Mouse (Mus musculus) midbrain, postnatal 0 days (tissue): Measurements from ENCODE around the gene B3galnt2. TPM values are rescaled to one million over a fixed set of nuclear protein-coding genes. Genes with fewer than 3 reads are reported as not detected.

Experiments
- ATAC-seq: fragments of 200-750 bp; cut with Nextera tagmentation; 2 replicates; pipeline ENCODE4 v1.8.0; 2017; ENCODE audit warnings: moderate number of reproducible peaks, mild to moderate bottlenecking, moderate TSS enrichment, moderate library complexity; ENCODE audit not compliant: low FRiP score
- DNase-seq: peaks from one replicate; pipeline ENCODE4 v3.0.0-alpha.2; 2015; ENCODE audit warnings: low spot score
- H3K27ac ChIP-seq: fragments of 300-500 bp; sonication (generic); 2 replicates; pipeline ENCODE4 v1.5.1; 2014; ENCODE audit warnings: low read depth, mild to moderate bottlenecking, low read length, mixed read lengths
- H3K27me3 ChIP-seq: fragments of 300-500 bp; sonication (generic); 2 replicates; pipeline ENCODE4 v1.6.1; 2014; ENCODE audit warnings: low read length, control low read depth, mixed read lengths; ENCODE audit not compliant: insufficient read depth
- H3K36me3 ChIP-seq: fragments of 300-500 bp; sonication (generic); 2 replicates; pipeline ENCODE4 v1.6.1; 2014; ENCODE audit warnings: low read length, control low read depth, mixed read lengths; ENCODE audit not compliant: insufficient read depth
- H3K4me1 ChIP-seq: fragments of 300-500 bp; sonication (generic); 2 replicates; pipeline ENCODE4 v1.6.1; 2014; ENCODE audit warnings: mild to moderate bottlenecking, control low read depth, antibody characterized with exemption, low read length, mixed read lengths; ENCODE audit not compliant: insufficient read depth
- H3K4me2 ChIP-seq: fragments of 300-500 bp; sonication (generic); 2 replicates; pipeline ENCODE4 v1.6.1; 2014; ENCODE audit warnings: low read depth, mild to moderate bottlenecking, low read length, mixed read lengths; ENCODE audit not compliant: poor library complexity, severe bottlenecking
- H3K4me3 ChIP-seq: fragments of 300-500 bp; sonication (generic); 2 replicates; pipeline ENCODE4 v1.5.1; 2014; ENCODE audit warnings: low read depth, mild to moderate bottlenecking, low read length, moderate library complexity
- H3K9ac ChIP-seq: fragments of 300-500 bp; sonication (generic); replicated peaks from 2 replicates; pipeline ENCODE4 v1.6.1; 2014; ENCODE audit warnings: mild to moderate bottlenecking, low read length, moderate library complexity, mixed read lengths; ENCODE audit not compliant: poor library complexity, severe bottlenecking
- H3K9me3 ChIP-seq: fragments of 300-500 bp; sonication (generic); 2 replicates; pipeline ENCODE4 v1.6.1; 2016; ENCODE audit warnings: low read length, control low read depth
- CTCF ChIP-seq: IDR thresholded peaks from 2 replicates; pipeline ENCODE4 v1.5.1; 2016; ENCODE audit warnings: antibody characterized with exemption, mild to moderate bottlenecking
- WGBS: fragments of 180-500 bp; shearing (Covaris S2); extraction: QIAGEN DNeasy Blood & Tissue Kit; methylation state at CpG from one replicate; pipeline ENCODE4 v1.1.7; 2014; 5-methylcytosine and 5-hydroxymethylcytosine counted together
- polyA plus RNA-seq: library from polyadenylated mRNA; unstranded; fragments of >200 nt; fragmentation: Nextera tagmentation; extraction: Ambion mirVana; gene quantifications from 2 replicates; pipeline ENCODE4 v1.2.1, GENCODE M21; 2015
- total RNA-seq: library from RNA; depleted of rRNA; stranded (reverse); fragments of >200 nt; gene quantifications from 2 replicates; pipeline ENCODE4 v1.2.3, GENCODE M21; 2014

Gene B3galnt2
- total and polyA plus RNA-seq, 2 experiments from 2014 or later = 8.0 to 12.2 TPM

DNA sequence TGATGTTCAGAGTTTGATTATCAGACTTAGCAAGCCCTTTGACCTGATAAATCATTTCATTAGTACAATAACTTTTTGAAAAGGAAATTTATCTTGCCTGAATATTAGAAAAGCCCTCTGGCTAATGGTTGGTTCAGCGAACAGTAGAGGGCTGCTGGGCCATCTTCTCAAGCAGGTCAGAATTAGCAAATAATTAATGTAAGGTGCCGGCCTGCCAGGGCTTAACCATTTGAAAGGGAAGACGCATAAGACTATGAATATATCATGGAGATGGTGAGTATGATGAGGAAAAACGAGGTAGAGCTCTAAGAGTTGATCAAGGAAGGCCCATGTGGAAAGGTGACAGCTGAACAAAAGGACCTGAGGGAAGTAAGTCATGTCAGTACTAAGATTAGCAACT lies 2.4 kb downstream of the B3galnt2 start:
- WGBS = 86% methylated on average over 4 of the region's 4 CpGs
- DNase-seq = no peak
- Histone ChIP-seq H3K4me3 (no peak overlapping the region), H3K36me3 (no peaks in the 10 kb centered on the region), H3K27me3 (no peaks in the 10 kb centered on the region), H3K4me1 (no peaks in the 10 kb centered on the region), H3K9me3 (no peaks in the 10 kb centered on the region), H3K9ac (no peak overlapping the region), H3K4me2 (no peak overlapping the region), H3K27ac (no peak overlapping the region)
- no peak for ATAC-seq
- no peak for TF ChIP-seq CTCF

DNA sequence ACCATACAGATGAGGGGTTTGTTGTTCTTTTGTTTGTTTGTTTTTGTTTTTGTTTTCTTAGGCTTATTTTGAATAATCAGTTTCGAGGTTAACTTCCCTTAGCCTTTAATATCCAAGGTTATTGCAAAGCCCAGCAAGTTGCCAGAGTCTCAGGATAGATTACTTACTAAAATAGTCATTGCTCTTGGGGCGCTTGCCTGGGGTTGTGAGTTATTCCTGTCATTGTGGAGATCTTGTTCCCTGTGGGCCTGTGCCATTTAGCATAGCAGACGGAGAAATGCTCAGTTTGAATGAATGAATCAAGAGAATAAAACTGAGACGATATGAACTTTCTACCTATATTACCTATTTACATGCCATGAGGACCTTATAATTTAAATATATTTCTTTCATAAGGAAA lies 5.9 kb downstream of the B3galnt2 start:
- H3K9ac ChIP-seq = no peak overlapping the region
- WGBS = 96% methylated on average over 4 of the region's 4 CpGs
- H3K4me2 ChIP-seq = no peak overlapping the region
- no peak overlapping the region for H3K4me3 ChIP-seq
- H3K27me3 ChIP-seq = no peaks in the 10 kb centered on the region
- H3K27ac ChIP-seq = no peak overlapping the region
- no peak for ATAC-seq
- H3K4me1 ChIP-seq = no peaks in the 10 kb centered on the region
- H3K36me3 ChIP-seq = no peaks in the 10 kb centered on the region
- no peak for TF ChIP-seq CTCF
- no peaks in the 10 kb centered on the region for H3K9me3 ChIP-seq
- DNase-seq = no peak

DNA sequence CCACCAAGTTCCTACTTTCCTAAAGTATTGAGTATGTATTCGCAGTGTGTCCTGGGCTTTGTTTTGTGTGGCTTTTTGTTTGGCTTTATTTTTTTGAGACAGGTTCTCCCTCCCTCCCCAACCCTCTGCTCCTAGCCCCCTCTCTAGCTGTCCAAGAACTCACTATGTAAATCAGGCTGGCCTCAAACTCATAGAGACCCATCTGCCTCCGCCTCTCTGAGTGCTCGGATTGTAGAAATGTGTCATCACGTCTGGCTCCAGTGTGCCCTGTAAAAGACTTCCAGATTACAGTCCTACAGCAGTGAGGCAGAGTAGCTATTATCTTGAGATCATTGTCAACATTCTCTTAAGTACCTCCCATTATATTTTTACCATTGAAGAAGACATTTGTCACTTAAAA lies 6.8 kb downstream of the B3galnt2 start:
- no peak for ATAC-seq
- DNase-seq = no peak

DNA sequence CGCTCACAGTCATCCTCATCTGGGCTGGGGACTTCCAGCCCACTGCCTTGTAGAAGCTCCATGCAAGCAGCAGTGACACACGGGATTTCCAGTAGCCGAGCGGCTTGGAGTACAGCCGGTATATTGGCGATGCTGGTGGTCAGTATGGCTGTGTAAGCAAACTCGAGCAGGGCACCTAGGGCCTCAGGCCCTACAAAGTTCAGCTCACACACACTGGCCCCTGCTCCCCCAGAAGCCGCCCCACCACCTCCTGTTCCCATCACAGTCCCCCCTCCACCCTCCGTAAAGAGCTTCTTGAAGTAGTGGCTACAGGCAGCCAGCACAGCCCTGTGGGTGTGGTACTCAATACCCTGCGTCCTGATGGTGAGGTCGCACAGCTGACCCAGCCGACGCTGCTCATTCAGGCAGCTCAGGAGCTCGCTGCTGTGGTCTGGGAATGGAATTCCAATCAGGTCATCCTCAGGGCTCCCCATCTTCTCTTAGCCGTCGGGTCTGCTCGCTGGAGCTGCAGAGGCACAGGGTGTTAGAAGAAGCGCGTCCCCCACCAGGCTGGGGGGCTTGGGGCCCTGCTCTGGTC lies 11.2 kb downstream of the B3galnt2 start:
- Histone ChIP-seq H3K9me3 (no peaks in the 10 kb centered on the region), H3K9ac (no peak overlapping the region)
- WGBS = 70% methylated on average over 19 of the region's 19 CpGs

More for the DNA sequence above, 6.8 kb downstream of the B3galnt2 start:
- H3K9ac ChIP-seq = no peak overlapping the region
- no peak overlapping the region for H3K27ac ChIP-seq
- no peaks in the 10 kb centered on the region for H3K9me3 ChIP-seq
- WGBS = 86% methylated on average over 4 of the region's 4 CpGs
- H3K27me3 ChIP-seq = no peaks in the 10 kb centered on the region
- TF ChIP-seq CTCF = no peak
- no peaks in the 10 kb centered on the region for H3K4me1 ChIP-seq
- no peak overlapping the region for H3K4me2 ChIP-seq
- no peak overlapping the region for H3K4me3 ChIP-seq
- H3K36me3 ChIP-seq = no peaks in the 10 kb centered on the region

DNA sequence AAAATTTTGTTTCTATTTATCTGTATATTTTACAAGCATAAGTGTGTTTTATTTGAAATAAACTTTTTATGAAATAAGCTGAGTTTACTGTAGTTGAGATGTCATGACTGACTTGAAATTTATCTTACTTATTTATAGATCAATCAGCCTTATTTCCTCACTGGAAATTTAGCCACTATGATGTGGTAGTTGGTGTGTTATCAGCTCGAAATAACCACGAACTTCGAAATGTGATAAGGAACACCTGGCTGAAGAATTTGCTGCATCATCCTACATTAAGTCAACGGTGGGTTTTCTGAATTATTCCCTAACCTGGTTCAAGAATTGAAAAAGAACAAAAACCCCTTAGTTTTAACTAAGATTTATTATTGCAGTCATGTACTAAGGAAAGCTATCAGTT lies 11.9 kb downstream of the B3galnt2 start:
- no peak for TF ChIP-seq CTCF
- Histone ChIP-seq H3K4me2 (no peak overlapping the region), H3K27ac (no peak overlapping the region), H3K27me3 (no peaks in the 10 kb centered on the region), H3K36me3 (peaks cover 7% of the 10 kb centered on the region; the same call in 1 of the 2 replicates), H3K9ac (no peak overlapping the region), H3K4me3 (no peak overlapping the region), H3K4me1 (no peaks in the 10 kb centered on the region), H3K9me3 (no peaks in the 10 kb centered on the region)
- 91% methylated on average over 4 of the region's 4 CpGs for WGBS
- DNase-seq = no peak
- ATAC-seq = no peak

More for the DNA sequence above, 11.2 kb downstream of the B3galnt2 start:
- TF ChIP-seq CTCF = no peak
- Histone ChIP-seq H3K4me1 (no peaks in the 10 kb centered on the region), H3K27ac (no peak overlapping the region), H3K27me3 (no peaks in the 10 kb centered on the region), H3K4me3 (no peak overlapping the region), H3K36me3 (peaks cover 7% of the 10 kb centered on the region; the same call in 1 of the 2 replicates), H3K4me2 (no peak overlapping the region)
- DNase-seq (no peak), ATAC-seq (no peak)

DNA sequence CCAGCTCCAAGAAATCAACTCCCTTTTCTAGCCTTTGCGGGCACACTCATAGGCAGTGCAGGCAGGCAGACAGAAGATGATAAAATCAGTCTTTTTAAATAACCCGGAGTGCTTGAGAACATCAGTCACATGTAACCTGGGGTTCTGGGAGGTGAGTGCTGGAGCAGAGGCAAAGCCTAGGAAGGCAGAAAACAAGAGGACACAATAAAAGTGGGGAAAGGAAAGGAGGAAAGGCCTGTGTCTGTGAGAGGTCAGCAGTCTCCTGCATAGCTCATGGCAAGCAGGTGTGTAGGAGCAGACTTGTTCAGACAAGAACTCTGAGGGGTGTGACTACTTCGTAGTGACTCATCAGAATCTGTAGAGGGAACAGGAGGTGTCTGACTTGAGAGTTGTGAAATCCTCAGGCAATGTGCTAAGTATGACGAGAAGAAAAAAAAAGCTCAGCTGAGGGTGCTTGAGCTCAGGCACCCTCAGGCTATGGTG lies 14.4 kb downstream of the B3galnt2 start:
- 93% methylated on average over 4 of the region's 4 CpGs for WGBS
- Histone ChIP-seq H3K27me3 (no peaks in the 10 kb centered on the region), H3K4me1 (no peaks in the 10 kb centered on the region), H3K9me3 (no peaks in the 10 kb centered on the region), H3K4me2 (no peak overlapping the region), H3K36me3 (peaks cover 7% of the 10 kb centered on the region; the same call in 1 of the 2 replicates), H3K4me3 (no peak overlapping the region), H3K27ac (no peak overlapping the region), H3K9ac (no peak overlapping the region)
- ATAC-seq = no peak
- TF ChIP-seq CTCF = no peak
- no peak for DNase-seq
